Mouse (Mus musculus) C2C12 (cell line): ENCODE measurements around the gene Scamp2.

Experiments
- MAX ChIP-seq: IDR thresholded peaks from one replicate; pipeline ENCODE4 v1.6.1; 2011; ENCODE audit warnings: mild to moderate bottlenecking, control low read depth
- MYOD1 ChIP-seq: IDR thresholded peaks from one replicate; pipeline ENCODE4 v1.6.1; 2011; ENCODE audit warnings: low read depth; ENCODE audit not compliant: control insufficient read depth, insufficient read length

GRCm38 (mm10) chr9:57557215-57557614 lies 3.5 kb upstream of the Scamp2 start:
- TF ChIP-seq MYOD1 (no peak), MAX (no peak)
